Comparison of ENCODE assay signal across 21 mouse cellular contexts in the genomic region with DNA sequence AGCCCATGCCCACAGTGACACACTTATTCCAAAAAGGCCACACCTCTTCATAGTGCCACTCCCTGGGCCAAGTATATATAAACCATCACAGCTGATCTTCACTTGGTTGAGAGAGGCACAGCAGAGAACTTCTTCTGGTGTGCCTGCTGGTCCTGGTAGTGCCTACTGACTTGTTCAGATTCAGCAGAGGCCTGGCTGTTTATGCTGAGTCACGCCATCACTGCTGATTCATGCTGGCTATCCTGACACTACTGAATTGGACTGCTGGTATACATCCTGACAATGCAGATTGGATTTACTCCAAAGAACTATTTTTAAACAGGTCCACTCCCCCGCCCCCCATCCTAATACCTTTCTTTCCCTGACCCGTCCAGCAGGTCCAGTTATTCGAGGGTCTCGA. TPM values are rescaled to one million over a fixed set of nuclear protein-coding genes. Genes with fewer than 3 reads are reported as not detected.
DNase-seq lines count a peak whose midpoint lies in the region; ATAC-seq and TF ChIP-seq lines count a peak whose summit lies in the region.
"Had no signal": no experiment of that assay in that cellular context is flagged by ENCODE, and none has a peak within 500 bp of the region (broad histone marks: within the 10 kb centered on the region; RNA-seq: fewer than 3 reads in every experiment).

No protein-coding gene starts in this region.

- no peaks in the 10 kb centered on the region for H3K79me2 ChIP-seq in heart, adult 2 months (replicated peaks; ENCODE audit: control insufficient read depth, insufficient read depth, low read length)

- no peaks in the 10 kb centered on the region for H3K36me3 ChIP-seq in heart, adult 2 months (ENCODE audit: control insufficient read depth, insufficient read depth, low read length)
- H3K36me3 ChIP-seq in liver, embryonic 13.5 days = no peaks in the 10 kb centered on the region
- H3K36me3 ChIP-seq: embryonic facial prominence, embryonic 15.5 days; forebrain, embryonic 12.5 days; heart, embryonic 10.5 days; hindbrain, embryonic 15.5 days; limb, embryonic 12.5 days; lung, embryonic 15.5 days; midbrain, embryonic 15.5 days; stomach, embryonic 15.5 days had no signal

- H3K4me1 ChIP-seq in heart, adult 2 months (ENCODE audit: control insufficient read depth, insufficient read depth, low read length) = no peaks in the 10 kb centered on the region
- peaks cover 8% of the 10 kb centered on the region for H3K4me1 ChIP-seq in liver, embryonic 13.5 days (replicated peaks)
- H3K4me1 ChIP-seq: embryonic facial prominence, embryonic 15.5 days; forebrain, embryonic 12.5 days; heart, embryonic 10.5 days; hindbrain, embryonic 15.5 days; limb, embryonic 12.5 days; lung, embryonic 15.5 days; midbrain, embryonic 15.5 days; stomach, embryonic 15.5 days had no signal

- DNase-seq in heart, adult 11 months = peak; percentile 73
- DNase-seq in heart, adult 2 months = no peak
- peak; percentile 47 for DNase-seq in 3T3-L1 (ENCODE audit: low read depth, low spot score)
- peak; percentile 55 for DNase-seq in NIH3T3 (ENCODE audit: low read depth)
- DNase-seq in liver, embryonic 13.5 days = peak; percentile 76
- no peak for DNase-seq in left cerebral cortex, postnatal 36 days (ENCODE audit: low spot score in 2 of 2)
- DNase-seq in layer of hippocampus, postnatal 10 days (ENCODE audit: low spot score in 2 of 2) = no peak
- DNase-seq: cerebellum, postnatal 10 days; embryo, embryonic 11 days; gastrocnemius, postnatal 25 days; heart, postnatal 14 days; kidney, adult 11 months; kidney, postnatal 14 days had no signal

- no peak for TF ChIP-seq EP300 in heart, adult 2 months (IDR thresholded peaks at IDR 0.05; ENCODE audit: insufficient read depth, low read depth, low read length)

- WGBS in heart, adult 2 months = 81% methylated on average over 5 of the region's 5 CpGs
- WGBS in liver, embryonic 13.5 days (ENCODE audit: insufficient replicate concordance) = 68% methylated on average over 5 of the region's 5 CpGs

- H3K9ac ChIP-seq in heart, adult 2 months (ENCODE audit: low read depth, low read length) = no peak overlapping the region
- no peak overlapping the region for H3K9ac ChIP-seq in liver, embryonic 13.5 days
- H3K9ac ChIP-seq: embryonic facial prominence, embryonic 15.5 days; forebrain, embryonic 12.5 days; hindbrain, embryonic 15.5 days; limb, embryonic 12.5 days; lung, embryonic 15.5 days; midbrain, embryonic 15.5 days; stomach, embryonic 15.5 days had no signal

- no peaks in the 10 kb centered on the region for H3K27me3 ChIP-seq in heart, adult 2 months (ENCODE audit: control insufficient read depth, insufficient read depth, low read length)
- no peaks in the 10 kb centered on the region for H3K27me3 ChIP-seq in liver, embryonic 13.5 days
- H3K27me3 ChIP-seq: embryonic facial prominence, embryonic 15.5 days; forebrain, embryonic 12.5 days; hindbrain, embryonic 15.5 days; limb, embryonic 12.5 days; lung, embryonic 15.5 days; midbrain, embryonic 15.5 days; stomach, embryonic 15.5 days had no signal

- no peak overlapping the region for H3K4me3 ChIP-seq in heart, adult 2 months
- no peak overlapping the region for H3K4me3 ChIP-seq in liver, embryonic 13.5 days (replicated peaks)
- H3K4me3 ChIP-seq: embryonic facial prominence, embryonic 15.5 days; forebrain, embryonic 12.5 days; heart, embryonic 10.5 days; hindbrain, embryonic 15.5 days; limb, embryonic 12.5 days; lung, embryonic 15.5 days; midbrain, embryonic 15.5 days; stomach, embryonic 15.5 days had no signal

- H3K4me2 ChIP-seq in liver, embryonic 13.5 days = no peak overlapping the region
- H3K4me2 ChIP-seq: embryonic facial prominence, embryonic 15.5 days; forebrain, embryonic 12.5 days; hindbrain, embryonic 15.5 days; limb, embryonic 12.5 days; lung, embryonic 15.5 days; midbrain, embryonic 15.5 days; stomach, embryonic 15.5 days had no signal

- TF ChIP-seq CTCF in heart, adult 2 months (IDR thresholded peaks at IDR 0.05) = no peak

- intact Hi-C loops in heart, adult 2 months (cut with DNase I) = no loop called here
- intact Hi-C loops in left cerebral cortex, postnatal 36 days (cut with DNase I) = no loop called here

- ATAC-seq in liver, embryonic 13.5 days (ENCODE audit: low read depth) = peak; percentile 70
- ATAC-seq: midbrain, embryonic 15.5 days had no signal

- no peak overlapping the region for H3K27ac ChIP-seq in heart, adult 2 months
- H3K27ac ChIP-seq in liver, embryonic 13.5 days = no peak overlapping the region
- H3K27ac ChIP-seq: embryonic facial prominence, embryonic 15.5 days; forebrain, embryonic 12.5 days; heart, embryonic 10.5 days; hindbrain, embryonic 15.5 days; limb, embryonic 12.5 days; lung, embryonic 15.5 days; midbrain, embryonic 15.5 days; stomach, embryonic 15.5 days had no signal

- TF ChIP-seq POLR2A in heart, adult 2 months (IDR thresholded peaks at IDR 0.05; ENCODE audit: insufficient read depth, low read depth, low read length) = no peak

- no peaks in the 10 kb centered on the region for H3K9me3 ChIP-seq in liver, embryonic 13.5 days (replicated peaks)
- H3K9me3 ChIP-seq: embryonic facial prominence, embryonic 15.5 days; forebrain, embryonic 12.5 days; heart, embryonic 10.5 days; hindbrain, embryonic 15.5 days; limb, embryonic 12.5 days; lung, embryonic 15.5 days; midbrain, embryonic 15.5 days; stomach, embryonic 15.5 days had no signal

RNA-seq across cellular contexts. Expression of a gene that starts 28.9 kb away (rescaled TPM):
- total RNA-seq in heart, adult 2 months (2021) = 100 to 1,000 TPM; 259 to 296 TPM
- 133 and 148 TPM in 2 replicates for polyA plus RNA-seq in heart, adult 2 months (2012; rRNA removed)
- polyA plus RNA-seq in liver, embryonic 13.5 days (2015; fragmentation: Nextera tagmentation; extraction: Ambion mirVana) = 3.3 and 3.9 TPM in 2 replicates
- 1 to 10 TPM; 6.0 to 7.7 TPM for total RNA-seq in left cerebral cortex, postnatal 36 days (2021)
- 1 to 10 TPM; 7.1 to 7.8 TPM for total RNA-seq in layer of hippocampus, postnatal 10 days (2021)

RNA-seq across cellular contexts. Expression of a gene that starts 33.0 kb away (rescaled TPM):
- 10 to 100 TPM; 42.8 to 43.4 TPM for total RNA-seq in heart, adult 2 months (2021)
- 18.4 and 32.9 TPM in 2 replicates for polyA plus RNA-seq in heart, adult 2 months (2012; rRNA removed)
- polyA plus RNA-seq in liver, embryonic 13.5 days (2015; fragmentation: Nextera tagmentation; extraction: Ambion mirVana) = 11.3 and 16.7 TPM in 2 replicates
- total RNA-seq in left cerebral cortex, postnatal 36 days (2021) = 100 to 1,000 TPM in 1 of 2 experiments, 10 to 100 TPM in 1; 79.3 to 119 TPM
- 100 to 1,000 TPM; 108 to 128 TPM for total RNA-seq in layer of hippocampus, postnatal 10 days (2021)

Comparison
In these comparisons a context has a peak if more than half of its experiments do, and no peak if none do; other contexts are left out.
1. DNase-seq: peak in heart, adult 11 months (single experiment), 3T3-L1 (single experiment), NIH3T3 (single experiment) and liver, embryonic 13.5 days (single experiment); none in heart, adult 2 months (0 of 2), left cerebral cortex, postnatal 36 days (0 of 2) and layer of hippocampus, postnatal 10 days (0 of 2).
2. RNA of a gene that starts 28.9 kb away (total RNA-seq): 259 to 296 TPM in heart, adult 2 months; 7.1 to 7.8 TPM in layer of hippocampus, postnatal 10 days and 6.0 to 7.7 TPM in left cerebral cortex, postnatal 36 days; every median in the first group is over 10 times any median in the second.